Mouse (Mus musculus) adrenal gland, adult 2 months (tissue): ENCODE measurements at regions not wholly inside any gene's neighbourhood (a gene's known extent, or its start where the extent isn't known, plus 50 kb on each side); places are given as distances from the start of the nearest gene placed in this dataset.

Source experiments
- DNase-seq: peaks from one replicate; pipeline ENCODE4 v3.0.0; 2021

DNA sequence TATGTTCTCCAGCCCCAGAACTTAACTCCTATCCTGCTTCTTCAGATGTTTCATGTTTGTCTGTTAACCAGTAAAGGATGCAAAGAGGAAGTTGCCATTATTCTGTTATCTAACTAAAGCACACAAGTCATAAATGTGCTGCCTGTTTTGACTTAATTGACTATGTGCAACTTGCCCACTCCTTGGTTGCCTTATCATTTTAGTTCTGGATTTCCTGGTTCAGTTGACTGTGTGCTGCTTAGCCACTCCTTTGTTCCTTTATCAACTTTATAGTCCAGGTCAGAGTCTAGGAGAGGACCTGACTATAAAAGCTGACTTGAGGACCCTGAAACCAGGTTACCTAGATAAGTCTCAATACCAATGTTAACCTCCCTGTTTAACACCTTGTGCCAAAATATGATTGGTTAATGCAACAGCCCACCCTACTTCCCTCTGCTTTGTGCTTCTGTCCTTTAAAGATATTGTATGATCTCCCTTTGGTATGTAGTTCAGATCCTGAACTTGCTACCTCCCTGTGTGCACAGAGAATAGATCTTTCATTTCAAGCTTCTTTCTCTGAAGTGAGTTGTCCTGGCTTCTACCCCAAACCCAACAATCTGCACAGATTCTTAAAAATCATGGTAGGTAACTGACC, 721.2 kb upstream of the Lcorl start:
- DNase-seq = no peak

DNA sequence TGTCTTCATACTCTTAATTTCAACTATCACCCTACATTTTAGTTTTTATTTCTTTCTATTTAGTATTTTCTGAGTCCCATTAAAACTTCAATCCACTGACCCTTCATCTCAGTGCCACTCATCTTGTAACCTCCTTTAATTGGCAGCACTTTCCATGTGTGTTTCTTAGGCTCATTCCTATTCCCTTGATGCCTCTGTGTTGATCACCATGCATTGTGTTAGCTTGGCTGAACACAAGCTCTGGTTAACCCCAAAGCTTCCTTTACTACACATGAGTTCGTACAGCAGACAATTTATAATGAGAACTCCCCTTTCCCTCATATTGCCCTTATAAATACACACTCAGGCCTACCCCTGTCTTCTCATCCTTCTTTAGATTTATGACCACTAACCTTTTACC, 716.5 kb upstream of the Lcorl start:
- no peak for DNase-seq

- peak; percentile 3 for DNase-seq
These were observed 715.9 kb upstream of the Lcorl start for GRCm38 (mm10) chr5:46573280-46573670.

- DNase-seq = no peak
These were observed 699.4 kb upstream of the Lcorl start for GRCm38 (mm10) chr5:46556691-46557265.

DNA sequence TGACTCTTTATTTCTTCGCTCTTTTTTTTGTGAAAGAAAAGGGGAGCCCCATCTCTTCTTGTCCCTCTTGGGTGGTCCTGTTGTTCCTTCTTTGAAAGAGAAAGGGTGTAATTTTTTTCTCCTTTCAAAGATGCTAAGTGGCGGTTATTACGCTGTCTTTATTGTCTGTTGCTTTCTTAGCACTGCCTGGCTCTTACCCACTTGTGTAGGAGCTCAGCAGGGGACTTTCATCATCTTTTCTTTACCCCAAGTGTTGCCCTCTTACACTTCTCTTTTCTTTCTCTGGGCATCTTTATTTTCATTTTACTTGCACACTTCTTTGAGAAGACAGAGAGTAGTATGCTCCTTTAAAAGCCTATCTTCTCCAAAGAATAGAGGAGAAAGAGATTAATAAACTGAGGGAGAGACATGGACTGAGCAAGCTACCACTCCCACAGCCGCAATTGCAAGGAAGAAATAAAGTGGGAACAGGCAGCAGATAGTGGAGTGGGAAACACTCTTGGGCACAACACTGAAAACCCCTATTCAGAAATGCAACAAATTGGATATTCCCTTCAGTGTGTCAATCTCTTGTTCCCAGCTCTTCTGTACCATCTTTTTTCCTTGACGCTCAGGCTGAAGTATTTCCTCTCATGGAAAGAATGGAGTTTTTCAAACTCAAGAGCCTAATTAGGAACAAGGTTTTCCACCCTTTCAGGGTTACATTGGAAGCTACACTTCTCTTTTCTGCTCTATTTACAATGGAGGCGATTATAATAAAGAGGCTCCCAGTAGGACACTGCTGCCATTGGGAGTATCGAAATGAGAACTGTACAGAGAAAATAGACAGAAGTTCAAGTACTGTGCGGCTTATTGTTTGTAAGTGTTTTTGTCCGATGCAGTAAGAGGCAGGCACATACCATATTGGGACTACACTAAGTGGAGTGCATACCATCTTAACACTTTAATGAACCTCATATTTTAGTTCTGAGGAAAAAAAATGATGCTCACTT, 684.2 kb upstream of the Lcorl start:
- no peak for DNase-seq
